Mouse (Mus musculus) spleen, adult 2 months (tissue): ENCODE data around the gene Lamp1.

Source experiments
- CTCF ChIP-seq: fragments of 200-500 bp; IDR thresholded peaks from 2 replicates; pipeline ENCODE4 v1.5.1; 2011; ENCODE audit warnings: mild to moderate bottlenecking, inconsistent platforms; ENCODE audit not compliant: insufficient read depth, insufficient read length, insufficient replicate concordance; ENCODE audit errors: extremely low read depth
- POLR2A ChIP-seq: fragments of 200-500 bp; IDR thresholded peaks from 2 replicates; pipeline ENCODE4 v1.6.1; 2011; ENCODE audit warnings: low read depth, low read length, inconsistent platforms

DNA sequence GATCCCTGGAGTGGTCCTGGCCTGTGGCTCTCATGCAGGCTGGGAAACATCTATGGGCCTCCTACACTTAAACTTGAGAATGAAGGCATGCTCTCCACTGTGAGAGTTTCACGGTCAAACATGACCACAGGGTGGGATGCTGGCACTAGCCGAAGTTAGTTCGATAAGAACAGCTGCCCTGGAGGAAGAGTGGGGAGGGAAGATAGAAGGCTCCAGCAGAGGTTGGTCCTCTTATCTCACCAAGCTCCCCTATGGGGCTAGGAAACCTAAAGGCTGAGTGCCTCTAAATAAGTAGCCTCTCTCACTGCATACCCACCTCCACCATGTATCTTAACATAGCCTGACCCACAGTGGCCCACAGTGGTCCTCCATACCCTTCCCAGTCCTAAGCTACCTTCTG lies 43.8 kb downstream of the Lamp1 start:
- no peak for TF ChIP-seq CTCF
- TF ChIP-seq POLR2A = no peak
